Mouse (Mus musculus) right cerebral cortex, adult 2 months (tissue): Measurements from ENCODE around the gene Mrps18c.

Experiments used
- DNase-seq, 2 experiments: peaks; one replicate each; pipeline ENCODE4 v3.0.0; 2021 to 2022; ENCODE audit warnings: low spot score in 2 of 2

Mrps18c gene

DNA sequence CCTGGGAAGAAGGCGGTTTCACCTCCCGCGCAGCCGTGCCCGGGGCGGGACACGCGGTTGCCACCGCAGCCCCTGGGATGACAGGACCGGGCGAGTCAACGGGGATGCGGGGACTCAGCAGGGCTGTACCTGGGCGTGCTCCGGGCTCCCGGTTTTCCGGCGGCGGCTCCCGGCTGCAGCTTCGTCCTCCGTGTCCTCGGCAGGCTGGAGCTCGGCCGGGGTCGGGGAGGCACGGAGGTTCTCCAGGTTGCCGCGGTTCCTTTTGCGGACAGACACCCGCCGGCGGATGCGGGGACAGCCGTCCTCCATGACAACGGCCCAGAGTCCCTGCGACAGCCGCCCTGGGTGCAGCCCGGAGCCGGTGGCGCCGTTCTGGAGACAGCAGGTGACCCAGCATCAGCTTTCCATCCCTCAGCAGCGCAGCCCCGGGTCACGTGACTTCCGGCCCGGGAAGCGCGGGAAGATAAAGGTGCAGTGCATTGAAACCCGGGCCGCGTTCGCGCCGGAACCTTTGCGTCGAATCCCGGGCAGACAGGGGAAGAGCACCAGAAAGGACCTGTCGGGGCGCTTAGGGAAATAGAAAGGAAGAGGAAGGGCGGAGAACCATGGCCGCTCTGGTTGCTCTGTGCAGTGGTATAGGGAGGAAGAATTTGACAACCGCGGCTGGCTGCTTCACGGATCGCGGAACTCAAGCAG lies at the start of gene Mrps18c, which contains the start of gene Helq:
Gene Mrps18c (plus strand): TSS at position 463 of the 696 bp plus-strand sequence.
Gene Helq (minus strand): TSS at position 434 of the 696 bp plus-strand sequence.
- peak; percentile 94 to 95 for DNase-seq

DNA sequence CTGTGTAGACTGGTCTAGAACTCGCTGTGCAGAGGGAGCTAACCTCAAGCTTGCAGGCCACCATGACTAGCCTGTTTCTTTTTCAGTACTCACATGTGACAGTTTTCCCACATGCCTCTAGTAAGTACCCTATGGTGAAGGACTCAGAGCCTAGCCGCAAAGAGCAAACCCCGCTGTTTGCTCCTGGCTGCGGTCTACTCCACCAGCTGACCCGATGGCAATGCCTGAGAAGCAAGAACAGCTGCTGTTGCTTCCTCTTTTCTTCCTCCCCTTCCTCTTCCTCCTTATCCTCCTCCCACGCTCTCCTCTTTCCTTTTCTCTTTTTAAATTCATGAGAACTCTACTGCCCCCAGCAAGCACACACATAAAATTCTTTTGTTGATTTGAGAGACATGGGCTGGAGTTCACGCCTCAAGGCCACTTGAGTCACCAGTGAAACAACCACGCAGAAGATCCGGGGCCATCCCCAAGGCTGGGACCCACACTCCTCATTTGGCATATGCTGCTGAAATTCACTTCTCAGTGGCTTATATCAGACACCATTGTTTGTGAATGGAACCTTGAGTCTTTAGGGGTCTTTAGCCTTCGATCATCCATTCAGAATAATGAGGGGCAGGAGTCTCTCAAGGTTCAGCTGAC lies 47.7 kb upstream of the Mrps18c start:
- no peak for DNase-seq

DNA sequence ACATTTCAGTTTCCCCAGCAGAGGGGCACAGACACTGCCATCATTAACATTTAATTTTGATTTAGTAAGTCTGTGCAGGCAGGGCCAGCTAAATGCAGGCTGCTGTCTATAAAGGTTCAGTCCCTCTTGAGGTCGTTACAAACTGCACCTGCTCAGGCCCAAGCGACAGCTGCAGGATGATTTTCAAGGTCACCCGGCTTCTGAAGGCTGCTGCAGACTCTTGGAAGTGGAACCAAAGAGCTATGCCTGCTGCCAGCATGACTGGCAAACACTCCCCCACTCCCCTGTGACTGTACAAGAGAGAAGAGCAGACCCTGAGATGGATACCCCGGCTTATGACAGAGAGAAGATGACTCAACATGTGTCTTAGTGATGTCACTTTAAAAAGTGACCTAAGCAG lies 46.8 kb upstream of the Mrps18c start:
- DNase-seq, result no peak

DNA sequence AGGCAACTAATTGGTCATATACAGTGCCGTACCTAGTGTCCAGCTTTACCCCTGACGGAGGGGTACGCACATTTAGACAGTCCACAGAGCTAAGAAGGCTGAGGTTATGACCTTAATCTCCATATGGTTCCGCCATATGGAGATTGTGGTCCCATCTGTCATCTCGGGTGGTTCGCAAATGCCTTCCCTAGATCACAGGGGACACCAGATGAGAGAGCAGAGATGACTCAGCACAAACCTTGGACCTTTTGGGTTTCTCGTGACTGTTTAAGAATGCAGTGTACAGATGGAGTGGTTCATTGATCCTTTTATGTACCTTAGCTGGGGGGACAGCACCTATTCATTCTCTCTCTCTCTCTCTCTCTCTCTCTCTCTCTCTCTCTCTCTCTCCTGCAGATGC lies 45.0 kb upstream of the Mrps18c start:
- DNase-seq, result no peak

DNA sequence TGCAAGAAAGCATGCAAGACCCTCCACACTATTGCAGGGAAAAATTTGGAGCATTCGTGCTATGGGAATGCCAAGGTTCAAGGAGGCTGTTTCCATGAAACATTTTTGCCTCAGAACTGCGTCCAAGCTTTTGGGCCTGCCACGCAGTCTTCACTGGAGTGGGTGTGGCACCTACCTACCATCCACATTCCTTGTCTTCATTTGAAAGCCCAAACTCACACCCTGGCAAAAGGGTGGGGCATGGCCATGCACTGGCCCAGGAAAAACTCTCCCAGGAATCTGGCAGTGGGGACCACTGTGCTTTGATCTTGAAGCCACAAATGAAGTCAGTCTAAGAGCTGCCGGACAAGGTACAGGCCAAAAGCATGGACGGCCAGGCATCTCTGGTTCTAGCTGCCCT lies 40.3 kb upstream of the Mrps18c start:
- DNase-seq, result no peak

DNA sequence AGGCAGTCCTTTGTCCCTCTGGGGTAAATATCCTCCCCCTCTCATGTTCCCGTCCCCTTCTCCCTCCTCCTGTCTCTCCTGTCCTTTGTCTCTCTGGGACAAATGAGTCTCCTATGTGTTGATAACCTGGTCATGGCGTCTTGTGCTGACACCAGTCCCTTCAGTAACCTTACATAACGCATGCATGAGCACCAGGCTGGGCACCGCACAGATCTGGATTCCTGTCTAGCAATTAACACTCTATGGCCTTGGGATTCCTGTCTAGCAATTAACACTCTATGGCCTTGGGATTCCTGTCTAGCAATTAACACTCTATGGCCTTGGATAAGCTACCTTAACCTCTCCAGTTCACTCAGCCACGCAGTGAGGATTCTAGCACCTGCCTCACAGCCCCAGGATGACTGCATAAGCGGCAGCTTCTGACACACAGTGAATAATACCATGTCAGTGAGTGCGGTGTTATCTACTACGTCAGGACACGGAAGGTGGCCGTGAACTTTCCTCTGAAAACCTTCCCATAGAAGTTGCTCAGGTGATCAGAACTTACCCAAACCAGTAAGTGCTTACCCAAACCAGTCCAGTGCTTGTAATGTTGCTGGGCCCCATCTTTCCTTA lies 38.3 kb upstream of the Mrps18c start:
- DNase-seq, result no peak

DNA sequence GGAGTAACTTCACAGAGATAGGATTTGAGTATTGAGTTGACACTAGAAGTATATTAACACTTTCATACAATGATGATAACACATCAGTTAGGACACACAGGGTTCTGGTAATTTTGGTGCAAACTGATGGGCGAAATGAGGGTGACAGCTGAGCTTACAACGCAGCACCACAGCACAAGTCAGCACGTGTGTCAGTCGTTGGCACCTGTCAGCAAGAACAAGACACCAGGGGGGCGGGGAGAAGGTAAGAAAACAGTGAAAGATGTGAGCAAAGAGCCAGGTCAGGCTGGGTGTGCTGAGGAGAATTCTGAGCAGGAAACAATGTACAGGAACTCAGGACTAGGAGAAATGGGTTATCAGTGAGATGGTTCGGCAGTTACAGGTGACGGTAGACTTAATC lies 36.7 kb upstream of the Mrps18c start:
- no peak for DNase-seq

DNA sequence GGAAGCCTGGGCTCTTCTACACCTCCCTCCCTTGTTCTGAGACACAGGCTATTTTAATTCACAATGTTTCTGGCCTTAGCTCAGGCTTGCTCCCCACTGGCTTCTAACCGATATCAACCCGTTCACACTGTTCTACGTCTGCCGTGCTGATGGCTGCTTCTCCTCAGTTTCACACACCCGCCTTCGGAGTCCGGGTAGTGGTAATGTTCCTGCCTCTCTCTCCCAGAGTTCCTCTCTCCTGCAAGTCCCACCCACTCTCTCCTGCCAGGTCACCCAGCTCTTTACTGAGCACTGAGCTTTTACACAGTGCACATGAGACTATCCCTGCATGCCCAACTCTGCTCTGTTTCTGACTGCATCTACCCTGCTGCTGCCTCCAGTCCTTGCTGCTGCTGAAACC lies 32.4 kb upstream of the Mrps18c start:
- peak in 1 of 2 experiments; percentile 15 for DNase-seq

DNA sequence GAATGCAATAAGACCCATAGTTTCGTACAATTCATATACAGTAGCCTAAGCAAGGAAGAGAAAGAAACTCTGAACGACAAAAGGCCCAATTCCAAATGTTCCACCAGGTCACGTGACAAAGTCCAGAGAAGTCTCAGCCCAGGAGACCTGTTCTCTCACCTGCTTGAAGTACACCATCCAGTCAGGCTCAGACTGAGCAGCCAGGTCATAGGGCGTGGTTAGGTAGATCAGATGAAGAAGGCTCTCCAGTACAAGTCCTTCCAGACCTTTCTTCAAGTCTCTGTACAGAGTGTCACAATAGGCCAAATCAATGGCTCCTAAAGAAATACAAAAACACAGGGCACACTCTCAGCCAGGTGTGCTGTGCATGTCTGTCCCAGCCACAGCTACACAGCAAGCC lies 26.9 kb upstream of the Mrps18c start:
- DNase-seq, result no peak

DNA sequence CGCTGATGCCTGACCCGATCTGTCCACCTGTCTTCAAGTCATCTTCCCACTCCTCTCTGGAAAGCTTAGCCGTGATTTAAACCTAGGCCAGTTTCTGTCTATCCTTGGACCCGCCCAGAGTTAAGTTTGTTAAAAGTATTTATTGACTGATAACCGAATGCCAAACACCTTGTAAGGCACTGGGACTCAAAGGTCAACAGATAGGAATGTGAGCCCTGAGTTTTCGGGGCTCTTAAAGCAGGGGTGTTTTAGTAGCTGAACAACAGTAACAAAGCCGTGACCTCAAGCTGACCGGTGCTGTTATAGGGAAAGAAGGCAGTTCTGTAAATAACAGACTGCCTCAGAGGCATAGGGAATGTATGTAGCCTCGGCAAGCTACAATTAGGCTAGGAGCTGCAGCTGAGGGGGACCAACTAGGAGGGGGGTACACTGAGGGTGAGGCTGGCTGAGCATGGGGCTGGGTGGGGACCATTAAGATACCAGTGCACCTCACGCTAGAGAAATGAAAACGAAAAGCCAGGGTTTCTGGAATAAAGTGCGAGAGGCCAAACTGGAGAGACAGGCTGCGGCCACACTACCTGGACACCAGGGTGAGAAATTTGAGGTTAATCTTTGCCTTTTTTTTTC lies 22.5 kb upstream of the Mrps18c start:
- DNase-seq, result no peak

DNA sequence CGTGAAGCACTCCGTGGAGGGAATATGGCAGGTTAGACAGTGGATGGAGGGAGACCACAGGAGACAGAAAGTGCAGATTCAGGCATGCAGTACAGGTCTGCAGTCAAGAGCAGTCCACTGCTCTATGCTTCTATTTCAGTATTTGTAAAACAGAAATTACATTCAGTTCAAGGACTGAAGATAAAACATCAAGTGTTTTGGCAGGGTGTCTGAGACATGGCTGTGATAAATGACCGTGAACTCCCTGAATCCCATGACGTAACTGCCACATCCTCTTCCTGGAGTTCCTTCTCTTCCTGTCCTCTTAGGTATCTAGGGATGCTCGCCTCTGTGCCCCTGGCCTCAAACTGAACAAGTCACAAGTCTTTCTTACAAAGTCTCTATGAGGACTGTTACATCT lies 21.5 kb upstream of the Mrps18c start:
- no peak for DNase-seq

DNA sequence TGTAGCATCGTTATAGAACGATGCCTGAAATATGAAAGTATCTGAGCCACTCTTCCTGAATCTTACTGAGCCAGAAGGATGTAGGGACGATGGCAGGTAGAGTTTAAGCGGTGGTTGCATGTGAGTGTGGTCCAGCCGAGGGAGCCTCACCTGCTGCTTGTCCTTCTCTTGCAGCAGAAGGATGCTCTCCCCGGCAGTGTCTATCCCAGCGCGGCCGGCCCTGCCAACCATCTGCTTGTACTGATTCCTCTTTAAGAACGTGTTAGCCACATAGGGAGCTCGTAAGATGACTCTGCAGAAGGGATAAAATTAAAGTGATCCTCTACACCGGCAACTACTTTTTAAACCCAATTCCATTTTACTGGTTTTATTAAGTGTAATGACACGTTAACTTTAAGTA lies 19.4 kb upstream of the Mrps18c start:
- no peak for DNase-seq

DNA sequence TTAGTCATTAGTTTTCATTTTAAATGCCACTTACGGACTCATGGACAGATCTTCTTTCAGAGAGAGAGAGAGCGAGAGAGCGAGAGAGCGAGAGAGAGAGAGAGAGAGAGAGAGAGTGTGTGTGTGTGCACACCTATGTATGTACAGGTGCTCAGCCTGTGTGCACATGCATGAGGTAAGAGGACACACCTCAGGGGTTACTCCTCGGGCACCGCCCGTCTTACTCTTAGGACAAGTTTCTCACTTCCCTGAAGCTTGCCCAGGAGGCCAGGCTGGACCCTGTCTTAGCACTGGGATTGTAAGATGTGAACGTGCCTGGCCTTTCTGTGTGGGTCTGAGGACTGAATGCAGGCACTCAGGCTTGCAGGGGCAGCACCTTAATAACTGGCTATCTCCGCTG lies 10.9 kb upstream of the Mrps18c start:
- no peak for DNase-seq

DNA sequence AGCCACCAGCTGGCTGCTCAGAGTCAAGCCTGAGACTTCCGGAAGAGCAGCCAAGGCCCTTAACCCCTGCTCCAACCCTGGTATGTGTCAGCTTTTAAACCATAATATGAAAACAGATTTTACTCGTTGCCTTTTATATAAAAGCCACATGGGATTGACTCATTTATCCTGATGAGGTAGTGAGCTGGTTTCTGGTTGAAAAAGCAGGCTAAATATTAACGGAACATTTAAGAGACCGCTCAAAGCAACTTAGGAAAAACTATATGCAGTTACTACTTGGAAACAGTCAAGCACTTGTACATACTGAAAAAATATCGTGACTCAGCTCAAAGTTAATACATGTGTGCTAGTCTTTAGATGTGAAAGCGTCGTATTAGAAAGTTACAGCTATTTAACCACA lies 6.2 kb upstream of the Mrps18c start:
- DNase-seq, result no peak

DNA sequence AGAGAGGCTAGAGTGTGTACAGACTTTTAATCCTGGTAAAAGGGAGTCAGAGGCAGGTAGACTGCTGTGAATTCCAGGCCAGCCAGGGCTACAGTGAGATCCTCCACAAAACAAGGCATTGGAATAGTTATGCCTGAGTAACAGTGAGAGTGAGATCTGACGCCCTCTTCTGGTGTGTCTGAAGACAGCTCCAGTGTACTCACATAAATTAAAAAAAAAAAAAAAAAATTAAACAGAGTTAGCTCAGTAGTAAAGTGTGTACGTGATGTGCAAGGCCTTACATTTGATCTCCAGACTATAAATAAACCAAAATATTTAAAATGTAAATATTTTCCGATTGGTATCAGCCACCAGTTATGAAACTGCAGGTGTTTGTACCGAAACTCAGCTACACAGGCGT lies 4.3 kb upstream of the Mrps18c start:
- DNase-seq, result no peak

DNA sequence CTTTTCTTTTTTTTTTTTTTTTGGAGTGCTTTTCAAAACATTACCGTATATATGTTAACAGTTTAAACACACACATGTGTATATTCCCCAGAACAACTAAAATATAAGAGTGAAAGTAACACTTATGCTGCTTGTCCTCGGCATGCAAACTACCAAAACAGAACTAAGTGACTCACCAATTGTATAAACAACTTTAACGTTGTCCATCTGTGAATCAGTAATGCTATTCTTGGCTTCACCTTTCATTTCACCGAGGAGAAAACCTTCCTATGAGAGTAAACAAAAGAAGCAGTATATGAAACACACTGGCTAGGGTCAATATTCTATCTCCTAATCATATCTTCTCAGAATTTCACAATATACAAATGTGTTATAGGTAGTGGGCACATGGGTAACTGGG lies 19.9 kb downstream of the Mrps18c start:
- DNase-seq, result no peak

DNA sequence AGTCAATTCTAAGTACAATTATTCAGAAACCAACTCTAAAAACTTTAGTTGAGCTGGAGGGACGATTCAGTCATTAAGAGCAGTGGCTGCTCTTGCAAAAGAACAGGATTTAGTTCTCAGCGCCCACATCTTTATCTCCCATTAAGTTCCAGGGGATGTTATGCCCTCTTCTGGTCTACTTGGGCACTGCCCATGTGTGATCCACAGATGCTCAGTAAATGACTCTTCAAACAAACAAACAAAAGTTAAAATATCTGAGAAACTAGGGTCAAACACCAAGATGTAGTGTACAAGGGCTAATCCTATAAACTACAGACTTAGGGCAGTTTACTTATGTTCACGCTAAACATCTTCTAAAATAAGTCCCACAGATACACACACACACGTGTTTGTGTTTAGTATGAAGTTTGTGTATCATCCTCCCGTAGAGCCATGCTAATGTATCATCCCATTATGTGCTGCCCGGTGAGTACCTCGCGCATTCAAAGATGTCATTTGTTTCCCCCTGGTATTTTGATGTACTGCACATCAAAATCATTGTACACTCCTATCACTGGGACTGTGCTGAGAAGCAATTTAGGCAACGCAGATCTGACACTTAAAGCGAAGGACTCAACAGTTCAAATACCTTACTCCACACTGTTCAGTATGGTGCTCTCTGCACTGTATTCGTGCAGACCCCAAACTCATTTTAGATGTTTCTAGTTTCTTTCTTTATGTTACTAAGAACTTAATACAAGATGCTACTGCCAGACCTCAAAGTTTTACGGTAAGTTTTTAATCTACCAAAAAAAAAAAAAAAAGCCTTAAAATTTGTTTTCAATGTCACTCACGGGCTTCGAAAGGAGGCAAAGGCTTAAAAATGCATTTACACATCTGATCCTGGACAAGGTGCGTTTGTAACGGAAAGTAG lies 21.4 kb downstream of the Mrps18c start:
- DNase-seq, result no peak

DNA sequence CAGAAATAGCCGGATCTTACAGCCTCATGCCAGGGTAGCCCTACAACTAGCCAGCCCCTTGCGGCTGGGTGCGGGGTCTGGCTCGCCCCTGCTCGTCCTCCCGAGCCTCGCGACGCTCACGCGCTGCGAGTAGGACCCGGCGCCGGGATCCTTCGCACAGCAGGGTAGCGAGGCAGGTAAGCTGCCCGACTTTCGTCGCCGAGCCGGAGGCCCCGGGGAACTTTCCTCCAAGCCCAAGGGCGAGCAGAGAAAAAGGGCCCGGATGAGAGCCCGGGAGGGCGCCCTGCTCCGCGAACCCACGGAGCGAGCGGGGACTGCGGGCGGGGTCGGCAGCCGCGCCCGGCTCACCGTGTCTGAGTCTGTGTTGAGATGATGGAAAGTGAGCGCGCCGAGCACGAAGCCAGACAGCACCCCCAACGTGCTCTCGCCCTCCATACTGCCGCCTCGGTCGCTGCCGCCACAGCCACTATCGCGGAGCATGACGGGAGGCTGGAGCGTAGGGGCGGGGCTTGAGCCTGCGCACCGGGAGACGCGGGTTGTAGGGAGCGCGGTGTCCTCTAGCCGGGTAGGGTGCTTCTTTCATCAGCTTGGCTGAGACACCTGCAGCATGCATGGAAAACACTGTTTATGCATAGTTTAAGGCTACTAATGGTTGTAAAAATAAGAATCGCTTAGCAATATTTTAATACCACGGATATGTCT lies 22.2 kb downstream of the Mrps18c start, which contains the start of gene Abraxas1:
Gene Abraxas1 (minus strand): TSS at position 483 of the 702 bp plus-strand sequence.
- DNase-seq, result peak; percentile 85 to 86

DNA sequence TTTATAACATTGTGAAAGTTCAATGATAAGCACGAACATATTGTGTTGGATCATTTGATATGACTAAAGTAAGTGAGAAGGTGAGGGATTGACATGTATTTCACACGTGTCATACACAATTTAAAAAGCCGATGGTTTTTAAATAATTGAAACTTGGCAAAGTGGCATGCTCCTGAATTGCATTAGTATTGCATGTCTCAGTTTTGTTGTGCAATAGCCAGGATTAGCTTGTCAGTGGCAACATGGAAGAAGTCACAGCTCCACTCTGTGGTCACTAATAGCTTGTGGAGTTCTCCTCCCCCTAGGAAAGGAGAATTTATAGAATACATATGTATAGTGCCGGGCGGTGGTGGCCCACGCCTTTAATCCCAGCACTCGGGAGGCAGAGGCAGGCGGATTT lies 22.9 kb downstream of the Mrps18c start:
- no peak for DNase-seq

DNA sequence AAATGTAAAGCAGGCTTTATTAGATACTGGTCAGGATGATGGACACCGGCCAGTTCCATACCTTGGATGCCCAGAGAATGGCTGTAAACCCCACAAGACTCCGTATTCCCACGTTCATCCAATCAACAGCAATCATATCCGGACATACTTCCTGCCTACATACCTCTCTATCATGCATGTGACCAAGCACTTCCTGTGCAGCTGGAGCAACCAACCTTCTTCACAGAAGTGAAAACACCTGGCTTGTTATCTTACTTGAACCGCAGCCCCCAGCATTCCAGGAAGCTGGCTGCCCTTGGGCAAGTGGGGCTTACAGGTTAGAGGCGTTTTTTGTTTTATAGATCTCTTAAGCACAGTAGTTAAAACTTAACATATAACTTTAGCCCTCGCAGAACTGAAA lies 24.4 kb downstream of the Mrps18c start:
- no peak for DNase-seq

DNA sequence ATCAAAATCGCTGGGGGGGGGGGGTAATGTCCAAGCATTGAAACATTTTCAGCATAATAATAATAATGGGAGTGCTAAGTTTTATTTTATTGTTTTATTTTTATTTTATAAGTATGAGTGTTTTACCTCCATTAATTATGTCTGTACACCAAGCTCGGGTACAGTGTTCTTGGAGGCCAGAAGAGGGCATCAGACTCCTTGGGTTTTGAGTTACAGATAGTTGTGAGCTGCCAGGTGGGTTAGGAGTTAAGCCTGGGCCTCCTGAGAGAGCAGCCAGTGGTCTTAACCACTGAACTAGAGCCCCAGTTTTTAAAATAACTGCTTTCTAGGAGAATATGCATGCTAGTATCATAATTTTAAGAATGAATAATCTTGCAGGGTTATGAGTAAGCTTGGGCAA lies 27.5 kb downstream of the Mrps18c start:
- no peak for DNase-seq
